Mouse (Mus musculus): Measurements from ENCODE around the gene Wbp1l. TPM values are rescaled to one million over a fixed set of nuclear protein-coding genes. Genes with fewer than 3 reads are reported as not detected.

The Wbp1l gene
- polyA plus RNA-seq, 1 experiment from 2014 or later = 30.1 TPM

- no peak overlapping the region for H3K4me3 ChIP-seq (ENCODE audit: low read depth, low read length)
- no peak overlapping the region for H3K9ac ChIP-seq (replicated peaks; ENCODE audit: low read length)
- H3K36me3 ChIP-seq (replicated peaks; ENCODE audit: control insufficient read depth, insufficient read depth, low read depth, low read length) = no peaks in the 10 kb centered on the region
- peak overlapping the region; percentile 82 for H3K27ac ChIP-seq (replicated peaks; ENCODE audit: low read depth, low read length)
- no peak overlapping the region; the same call in 1 of the 2 replicates for H3K4me2 ChIP-seq (ENCODE audit: low read depth, low read length)
- 91% methylated on average over 12 of the region's 12 CpGs for WGBS
- H3K27me3 ChIP-seq (ENCODE audit: control insufficient read depth, insufficient read depth, low read length) = no peaks in the 10 kb centered on the region
- peaks cover 17% of the 10 kb centered on the region for H3K4me1 ChIP-seq (ENCODE audit: control insufficient read depth, insufficient read depth, low read length)
- DNase-seq (ENCODE audit: low spot score) = no peak
- H3K9me3 ChIP-seq (replicated peaks; ENCODE audit: control insufficient read depth, low read length) = no peaks in the 10 kb centered on the region
- no peak for ATAC-seq (replicated peaks; ENCODE audit: insufficient number of reproducible peaks, low FRiP score, low TSS enrichment, low read depth)
These were observed 26.1 kb downstream of the Wbp1l start for GRCm38 (mm10) chr19:46625015-46625414.

GRCm38 (mm10) chr19:46625519-46625918 lies 26.6 kb downstream of the Wbp1l start:
- Histone ChIP-seq H3K27ac (replicated peaks; ENCODE audit: low read depth, low read length) (no peak overlapping the region), H3K9me3 (replicated peaks; ENCODE audit: control insufficient read depth, low read length) (no peaks in the 10 kb centered on the region), H3K36me3 (replicated peaks; ENCODE audit: control insufficient read depth, insufficient read depth, low read depth, low read length) (no peaks in the 10 kb centered on the region), H3K27me3 (ENCODE audit: control insufficient read depth, insufficient read depth, low read length) (no peaks in the 10 kb centered on the region), H3K4me1 (ENCODE audit: control insufficient read depth, insufficient read depth, low read length) (peaks cover 17% of the 10 kb centered on the region), H3K9ac (replicated peaks; ENCODE audit: low read length) (no peak overlapping the region), H3K4me2 (ENCODE audit: low read depth, low read length) (no peak overlapping the region), H3K4me3 (ENCODE audit: low read depth, low read length) (no peak overlapping the region)
- ATAC-seq (replicated peaks; ENCODE audit: insufficient number of reproducible peaks, low FRiP score, low TSS enrichment, low read depth) (no peak), DNase-seq (ENCODE audit: low spot score) (no peak)
- WGBS = 58% methylated on average over 10 of the region's 10 CpGs

- Histone ChIP-seq H3K9me3 (replicated peaks; ENCODE audit: control insufficient read depth, low read length) (no peaks in the 10 kb centered on the region), H3K9ac (replicated peaks; ENCODE audit: low read length) (no peak overlapping the region), H3K4me3 (ENCODE audit: low read depth, low read length) (no peak overlapping the region), H3K36me3 (replicated peaks; ENCODE audit: control insufficient read depth, insufficient read depth, low read depth, low read length) (no peaks in the 10 kb centered on the region), H3K4me2 (ENCODE audit: low read depth, low read length) (no peak overlapping the region), H3K27me3 (ENCODE audit: control insufficient read depth, insufficient read depth, low read length) (no peaks in the 10 kb centered on the region), H3K4me1 (ENCODE audit: control insufficient read depth, insufficient read depth, low read length) (peaks cover 10% of the 10 kb centered on the region), H3K27ac (replicated peaks; ENCODE audit: low read depth, low read length) (no peak overlapping the region)
- WGBS = 90% methylated on average over 10 of the region's 10 CpGs
- DNase-seq (ENCODE audit: low spot score) (no peak), ATAC-seq (replicated peaks; ENCODE audit: insufficient number of reproducible peaks, low FRiP score, low TSS enrichment, low read depth) (no peak)
These were observed 29.5 kb downstream of the Wbp1l start for GRCm38 (mm10) chr19:46628403-46628802.

- H3K27me3 ChIP-seq (ENCODE audit: control insufficient read depth, insufficient read depth, low read length) = no peaks in the 10 kb centered on the region
- no peak overlapping the region for H3K4me3 ChIP-seq (ENCODE audit: low read depth, low read length)
- H3K4me1 ChIP-seq (ENCODE audit: control insufficient read depth, insufficient read depth, low read length) = no peaks in the 10 kb centered on the region
- 0 out of 2 replicates have a peak overlapping the region, but pooled peaks have one; percentile 20 for H3K27ac ChIP-seq (replicated peaks; ENCODE audit: low read depth, low read length)
- no peak for ATAC-seq (replicated peaks; ENCODE audit: insufficient number of reproducible peaks, low FRiP score, low TSS enrichment, low read depth)
- no peak overlapping the region for H3K9ac ChIP-seq (replicated peaks; ENCODE audit: low read length)
- no peak overlapping the region for H3K4me2 ChIP-seq (ENCODE audit: low read depth, low read length)
- WGBS = 86% methylated on average over 9 of the region's 9 CpGs
- H3K9me3 ChIP-seq (replicated peaks; ENCODE audit: control insufficient read depth, low read length) = no peaks in the 10 kb centered on the region
- H3K36me3 ChIP-seq (replicated peaks; ENCODE audit: control insufficient read depth, insufficient read depth, low read depth, low read length) = no peaks in the 10 kb centered on the region
- no peak for DNase-seq (ENCODE audit: low spot score)
These were observed 30.9 kb downstream of the Wbp1l start for GRCm38 (mm10) chr19:46629807-46630206.

GRCm38 (mm10) chr19:46631637-46632036 lies 32.8 kb downstream of the Wbp1l start:
- no peak for DNase-seq (ENCODE audit: low spot score)
- H3K9me3 ChIP-seq (replicated peaks; ENCODE audit: control insufficient read depth, low read length) = no peaks in the 10 kb centered on the region
- no peaks in the 10 kb centered on the region for H3K36me3 ChIP-seq (replicated peaks; ENCODE audit: control insufficient read depth, insufficient read depth, low read depth, low read length)
- H3K9ac ChIP-seq (replicated peaks; ENCODE audit: low read length) = no peak overlapping the region
- ATAC-seq (replicated peaks; ENCODE audit: insufficient number of reproducible peaks, low FRiP score, low TSS enrichment, low read depth) = no peak
- no peak overlapping the region for H3K4me3 ChIP-seq (ENCODE audit: low read depth, low read length)
- WGBS = 88% methylated on average over 9 of the region's 9 CpGs
- H3K27ac ChIP-seq (replicated peaks; ENCODE audit: low read depth, low read length) = no peak overlapping the region
- H3K27me3 ChIP-seq (ENCODE audit: control insufficient read depth, insufficient read depth, low read length) = no peaks in the 10 kb centered on the region
- H3K4me1 ChIP-seq (ENCODE audit: control insufficient read depth, insufficient read depth, low read length) = no peaks in the 10 kb centered on the region
- H3K4me2 ChIP-seq (ENCODE audit: low read depth, low read length) = no peak overlapping the region

- no peak overlapping the region for H3K27ac ChIP-seq (replicated peaks; ENCODE audit: low read depth, low read length)
- no peak for ATAC-seq (replicated peaks; ENCODE audit: insufficient number of reproducible peaks, low FRiP score, low TSS enrichment, low read depth)
These were observed 36.9 kb downstream of the Wbp1l start for GRCm38 (mm10) chr19:46635766-46636165.

GRCm38 (mm10) chr19:46637598-46637997 lies 38.7 kb downstream of the Wbp1l start:
- no peak for ATAC-seq (replicated peaks; ENCODE audit: insufficient number of reproducible peaks, low FRiP score, low TSS enrichment, low read depth)
- Histone ChIP-seq H3K27me3 (ENCODE audit: control insufficient read depth, insufficient read depth, low read length) (no peaks in the 10 kb centered on the region), H3K4me1 (ENCODE audit: control insufficient read depth, insufficient read depth, low read length) (peaks cover 13% of the 10 kb centered on the region), H3K27ac (replicated peaks; ENCODE audit: low read depth, low read length) (no peak overlapping the region), H3K9me3 (replicated peaks; ENCODE audit: control insufficient read depth, low read length) (no peaks in the 10 kb centered on the region), H3K9ac (replicated peaks; ENCODE audit: low read length) (no peak overlapping the region), H3K36me3 (replicated peaks; ENCODE audit: control insufficient read depth, insufficient read depth, low read depth, low read length) (no peaks in the 10 kb centered on the region), H3K4me3 (ENCODE audit: low read depth, low read length) (no peak overlapping the region), H3K4me2 (ENCODE audit: low read depth, low read length) (no peak overlapping the region)
- no peak for DNase-seq (ENCODE audit: low spot score)
- 84% methylated on average over 6 of the region's 6 CpGs for WGBS

More at GRCm38 (mm10) chr19:46635766-46636165, 36.9 kb downstream of the Wbp1l start:
- no peaks in the 10 kb centered on the region for H3K4me1 ChIP-seq (ENCODE audit: control insufficient read depth, insufficient read depth, low read length)
- H3K27me3 ChIP-seq (ENCODE audit: control insufficient read depth, insufficient read depth, low read length) = no peaks in the 10 kb centered on the region
- 61% methylated on average over 9 of the region's 9 CpGs for WGBS
- H3K36me3 ChIP-seq (replicated peaks; ENCODE audit: control insufficient read depth, insufficient read depth, low read depth, low read length) = no peaks in the 10 kb centered on the region
- H3K9me3 ChIP-seq (replicated peaks; ENCODE audit: control insufficient read depth, low read length) = no peaks in the 10 kb centered on the region
- no peak overlapping the region for H3K9ac ChIP-seq (replicated peaks; ENCODE audit: low read length)
- no peak overlapping the region for H3K4me2 ChIP-seq (ENCODE audit: low read depth, low read length)
- H3K4me3 ChIP-seq (ENCODE audit: low read depth, low read length) = no peak overlapping the region
- DNase-seq (ENCODE audit: low spot score) = no peak

GRCm38 (mm10) chr19:46639053-46639452 lies 40.2 kb downstream of the Wbp1l start:
- no peak for ATAC-seq (replicated peaks; ENCODE audit: insufficient number of reproducible peaks, low FRiP score, low TSS enrichment, low read depth)
- no peaks in the 10 kb centered on the region for H3K27me3 ChIP-seq (ENCODE audit: control insufficient read depth, insufficient read depth, low read length)
- H3K4me1 ChIP-seq (ENCODE audit: control insufficient read depth, insufficient read depth, low read length) = peaks cover 18% of the 10 kb centered on the region
- H3K4me3 ChIP-seq (ENCODE audit: low read depth, low read length) = no peak overlapping the region
- H3K27ac ChIP-seq (replicated peaks; ENCODE audit: low read depth, low read length) = no peak overlapping the region
- H3K9me3 ChIP-seq (replicated peaks; ENCODE audit: control insufficient read depth, low read length) = no peaks in the 10 kb centered on the region
- no peak overlapping the region for H3K9ac ChIP-seq (replicated peaks; ENCODE audit: low read length)
- no peak overlapping the region for H3K4me2 ChIP-seq (ENCODE audit: low read depth, low read length)
- no peak for DNase-seq (ENCODE audit: low spot score)
- H3K36me3 ChIP-seq (replicated peaks; ENCODE audit: control insufficient read depth, insufficient read depth, low read depth, low read length) = no peaks in the 10 kb centered on the region
